Mouse (Mus musculus) erythroblast, embryonic 14.5 days (primary cell): ENCODE results near the gene Gtpbp6. TPM values are rescaled to one million over a fixed set of nuclear protein-coding genes. Genes with fewer than 3 reads are reported as not detected.
A peak's percentile ranks its signal among the peaks of the same experiment; 100 is the strongest.
"Not testable (repeated sequence)": the region's sequence is repeated elsewhere in the genome, so short reads cannot be mapped to it uniquely, and the experiment has no call there.

ENCODE experiments used
- H3K27me3 ChIP-seq: 2 replicates; pipeline ENCODE4 v1.6.1; 2012; ENCODE audit warnings: inconsistent platforms; ENCODE audit not compliant: control insufficient read depth
- H3K36me3 ChIP-seq: 2 replicates; pipeline ENCODE4 v1.6.1; 2012; ENCODE audit warnings: mild to moderate bottlenecking, inconsistent platforms; ENCODE audit not compliant: control insufficient read depth
- H3K4me1 ChIP-seq: 2 replicates; pipeline ENCODE4 v1.6.1; 2012; ENCODE audit warnings: inconsistent platforms; ENCODE audit not compliant: control insufficient read depth
- H3K4me3 ChIP-seq: replicated peaks from 2 replicates; pipeline ENCODE3; 2012; ENCODE audit warnings: moderate library complexity, mild to moderate bottlenecking, inconsistent platforms
- H3K9me3 ChIP-seq: 2 replicates; pipeline ENCODE4 v1.6.1; 2012; ENCODE audit warnings: low read length, inconsistent platforms, mixed read lengths; ENCODE audit not compliant: control insufficient read depth
- GATA1 ChIP-seq: IDR thresholded peaks from 2 replicates; pipeline ENCODE4 v1.6.1; 2012; ENCODE audit warnings: low read length, inconsistent platforms, mixed read lengths
- TAL1 ChIP-seq: IDR thresholded peaks from 3 replicates; pipeline ENCODE4 v1.6.1; 2012; ENCODE audit warnings: low read length, inconsistent platforms, mixed read lengths
- polyA plus RNA-seq: library from polyadenylated mRNA; stranded (reverse); fragments of >175 nt; gene quantifications from 2 replicates; pipeline ENCODE4 v1.2.3, GENCODE M21; 2012

Gene Gtpbp6
- 2.2 and 2.8 TPM in 2 replicates for polyA plus RNA-seq

DNA sequence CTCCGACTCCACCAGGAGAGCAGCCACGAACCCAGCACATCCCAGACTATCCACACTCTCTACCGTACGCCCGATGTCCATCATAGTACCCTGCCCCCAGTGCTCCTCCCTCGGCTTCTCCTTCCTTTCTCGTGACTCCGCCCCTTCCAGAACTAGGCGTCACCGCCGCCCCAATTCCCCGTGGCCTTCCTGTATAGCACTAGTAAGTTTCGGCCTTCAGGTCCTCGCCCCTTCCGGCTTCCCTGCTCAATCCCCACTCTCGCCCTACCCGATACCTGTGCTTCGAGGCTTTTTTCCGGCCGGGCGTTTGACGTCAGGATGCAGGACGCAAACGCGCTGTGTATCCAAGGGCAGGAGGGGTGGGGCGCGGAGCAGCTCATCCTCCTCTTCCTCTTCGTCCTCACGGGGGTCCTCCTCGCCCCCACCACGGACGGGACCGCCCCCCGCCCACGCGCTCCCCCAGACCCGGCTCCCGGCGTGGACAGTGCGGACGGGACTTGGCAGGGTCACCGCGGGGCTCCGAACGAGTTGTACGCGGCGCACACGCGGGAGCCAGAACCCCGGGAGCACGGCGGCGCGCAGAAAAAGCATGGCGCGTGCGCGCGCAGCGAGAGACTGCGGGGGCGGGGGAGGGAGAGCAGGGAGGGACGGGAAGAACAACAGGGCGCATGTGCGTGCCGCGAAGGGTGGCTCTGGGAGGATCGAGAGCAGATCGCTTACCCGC lies at the start of gene Gtpbp6:
TSS of gene Gtpbp6 (minus strand) at position 617 of the 724 bp plus-strand sequence.
- peak within 1 kb of the TSS; percentile 69 for H3K4me3 ChIP-seq
- H3K36me3 ChIP-seq, result peaks cover 44% of the 10 kb centered on the region
- TF ChIP-seq TAL1 (no peak), GATA1 (no peak)
- H3K9me3 ChIP-seq, result peaks cover 13% of the 10 kb centered on the region
- H3K4me1 ChIP-seq, result peaks cover 47% of the 10 kb centered on the region
- no peaks in the 10 kb centered on the region; the same call in 1 of the 2 replicates for H3K27me3 ChIP-seq

DNA sequence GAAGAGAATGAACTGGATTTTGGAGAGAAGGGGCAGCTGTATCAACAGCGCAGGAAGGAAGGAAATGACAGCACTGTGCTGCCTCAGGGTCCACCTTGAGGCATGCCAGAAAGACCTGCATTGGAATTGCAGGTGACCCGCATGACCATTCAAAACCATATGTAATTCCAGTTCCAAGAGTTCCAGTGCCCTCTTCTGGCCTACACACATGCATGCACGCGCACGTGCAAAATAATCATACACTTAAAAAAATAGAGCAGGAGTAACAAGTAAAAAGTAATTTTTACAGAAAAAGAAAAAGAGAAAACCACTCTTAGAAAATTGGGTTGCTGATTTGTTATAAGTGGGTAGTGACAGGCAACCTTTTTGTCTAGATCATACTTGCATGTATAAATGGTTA lies 35.0 kb upstream of the Gtpbp6 start:
- no peaks in the 10 kb centered on the region for H3K27me3 ChIP-seq
- no peak overlapping the region for H3K4me3 ChIP-seq
- peaks cover 85% of the 10 kb centered on the region for H3K36me3 ChIP-seq
- peaks cover 15% of the 10 kb centered on the region for H3K4me1 ChIP-seq
- TF ChIP-seq GATA1 (no peak), TAL1 (no peak)
- H3K9me3 ChIP-seq, result no peaks in the 10 kb centered on the region

DNA sequence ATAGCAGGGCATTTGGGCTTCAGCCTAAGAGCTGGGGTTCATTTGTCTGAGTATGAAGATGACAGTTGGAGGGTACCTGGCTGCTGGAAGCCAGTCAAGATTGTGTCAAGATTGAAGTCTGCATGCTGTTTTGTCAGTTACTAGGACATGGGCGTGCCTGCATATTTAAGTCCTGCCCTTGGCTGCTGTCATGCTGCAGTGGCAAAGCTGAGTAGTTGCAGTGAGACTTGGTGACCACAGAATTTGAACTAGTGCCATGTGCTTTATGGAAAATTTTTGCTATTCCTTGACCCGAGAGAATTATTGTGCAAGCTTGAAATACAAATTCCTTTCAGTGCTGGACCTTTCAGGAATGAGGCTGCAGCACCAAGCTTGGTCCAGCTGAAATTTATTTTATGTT lies 34.3 kb upstream of the Gtpbp6 start:
- no peak for TF ChIP-seq GATA1
- no peak for TF ChIP-seq TAL1
- Histone ChIP-seq H3K4me3 (no peak overlapping the region), H3K36me3 (peaks cover 82% of the 10 kb centered on the region), H3K9me3 (no peaks in the 10 kb centered on the region), H3K4me1 (peaks cover 20% of the 10 kb centered on the region), H3K27me3 (no peaks in the 10 kb centered on the region)

DNA sequence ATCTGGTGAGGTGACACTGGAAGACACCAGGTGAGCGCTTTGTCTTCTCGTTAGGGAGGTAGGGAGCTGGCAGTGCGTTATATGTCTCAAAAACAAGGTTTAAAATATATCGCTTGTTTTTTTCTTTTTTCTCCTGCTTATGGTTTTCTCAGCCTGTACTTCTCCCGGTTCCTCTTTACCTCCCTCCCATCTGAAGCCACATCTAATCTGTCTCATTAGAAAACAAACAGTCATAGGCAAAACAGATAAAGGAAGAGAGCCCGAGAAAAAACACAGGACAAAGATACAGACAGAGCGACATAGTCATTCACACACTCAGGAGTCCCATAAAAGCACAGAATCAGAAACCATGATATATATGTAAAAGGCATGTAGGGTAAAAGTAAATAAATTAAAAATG lies 32.4 kb upstream of the Gtpbp6 start:
- no peaks in the 10 kb centered on the region for H3K9me3 ChIP-seq
- peaks cover 34% of the 10 kb centered on the region for H3K4me1 ChIP-seq
- peaks cover 64% of the 10 kb centered on the region for H3K36me3 ChIP-seq
- TF ChIP-seq TAL1 (no peak), GATA1 (no peak)
- H3K4me3 ChIP-seq, result no peak overlapping the region
- H3K27me3 ChIP-seq, result no peaks in the 10 kb centered on the region

DNA sequence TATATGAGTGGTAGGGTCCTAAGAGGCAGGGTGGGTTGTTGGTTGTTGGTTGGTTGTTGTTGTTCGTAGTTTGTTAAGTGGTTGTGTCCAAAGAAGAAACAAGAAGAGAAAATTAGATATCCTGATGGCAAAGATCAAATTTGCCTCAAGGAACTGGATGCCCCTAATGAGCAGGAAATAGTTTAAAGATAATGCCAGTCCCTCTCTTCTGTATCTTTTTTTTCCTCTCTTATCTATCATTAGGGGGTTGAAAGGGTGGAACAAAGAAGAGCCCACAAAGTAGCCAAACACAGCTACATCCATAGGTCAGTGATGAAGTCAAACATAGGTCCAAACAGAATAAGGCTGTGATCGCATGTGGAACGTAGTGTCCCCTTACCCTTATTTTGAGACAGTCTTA lies 31.3 kb upstream of the Gtpbp6 start:
- Histone ChIP-seq H3K36me3 (peaks cover 53% of the 10 kb centered on the region), H3K9me3 (no peaks in the 10 kb centered on the region), H3K4me3 (no peak overlapping the region), H3K27me3 (no peaks in the 10 kb centered on the region), H3K4me1 (peaks cover 37% of the 10 kb centered on the region)
- TF ChIP-seq TAL1 (no peak), GATA1 (no peak)

DNA sequence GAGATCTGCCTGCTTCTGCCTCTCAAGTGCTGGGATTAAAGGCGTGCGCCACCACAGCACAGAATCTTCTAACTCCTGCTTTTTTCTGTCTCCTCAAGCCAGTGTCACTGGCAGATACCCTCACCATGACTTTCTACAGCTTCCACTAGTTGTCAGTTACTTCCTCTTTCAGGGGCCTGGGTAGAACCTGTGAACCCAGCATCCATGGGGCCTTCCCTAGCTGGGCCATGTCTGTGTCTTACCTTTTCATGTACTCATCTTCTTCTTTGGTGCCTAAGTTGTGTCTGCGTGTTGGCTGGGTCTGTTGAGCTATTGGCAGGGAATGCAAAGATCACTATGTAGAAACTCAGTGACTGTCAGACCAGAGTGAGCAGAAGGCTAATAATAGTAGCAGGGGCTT lies 29.8 kb upstream of the Gtpbp6 start:
- H3K4me3 ChIP-seq, result no peak overlapping the region
- H3K36me3 ChIP-seq, result peaks cover 38% of the 10 kb centered on the region
- no peak for TF ChIP-seq GATA1
- TF ChIP-seq TAL1, result no peak

DNA sequence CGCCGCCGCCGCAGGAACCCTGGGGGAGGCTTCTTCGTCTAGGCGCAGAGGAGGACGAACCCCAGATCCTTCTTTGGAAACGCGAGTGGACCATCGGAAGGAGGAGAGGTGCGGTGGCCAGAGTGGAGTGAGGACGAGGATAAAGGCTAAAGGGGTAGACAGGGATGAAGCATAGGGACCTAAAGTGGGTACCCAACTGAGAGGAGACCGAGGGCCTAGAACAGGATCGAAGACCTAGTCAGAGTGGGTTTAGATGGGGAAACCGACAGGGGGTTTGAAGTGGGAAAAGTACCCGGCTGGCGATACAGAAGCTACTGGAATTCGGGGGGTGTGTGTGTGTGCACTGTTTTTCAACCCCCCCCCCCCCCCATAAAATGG lies 28.1 kb upstream of the Gtpbp6 start:
- Histone ChIP-seq H3K27me3 (no peaks in the 10 kb centered on the region; the same call in 1 of the 2 replicates), H3K36me3 (peaks cover 25% of the 10 kb centered on the region), H3K4me3 (peak overlapping the region; percentile 94), H3K4me1 (peaks cover 37% of the 10 kb centered on the region), H3K9me3 (peaks cover 8% of the 10 kb centered on the region)
- TF ChIP-seq TAL1, result no peak
- TF ChIP-seq GATA1, result no peak

More for the DNA sequence above, 29.8 kb upstream of the Gtpbp6 start:
- Histone ChIP-seq H3K9me3 (peaks cover 7% of the 10 kb centered on the region), H3K27me3 (no peaks in the 10 kb centered on the region; the same call in 1 of the 2 replicates), H3K4me1 (peaks cover 37% of the 10 kb centered on the region)

DNA sequence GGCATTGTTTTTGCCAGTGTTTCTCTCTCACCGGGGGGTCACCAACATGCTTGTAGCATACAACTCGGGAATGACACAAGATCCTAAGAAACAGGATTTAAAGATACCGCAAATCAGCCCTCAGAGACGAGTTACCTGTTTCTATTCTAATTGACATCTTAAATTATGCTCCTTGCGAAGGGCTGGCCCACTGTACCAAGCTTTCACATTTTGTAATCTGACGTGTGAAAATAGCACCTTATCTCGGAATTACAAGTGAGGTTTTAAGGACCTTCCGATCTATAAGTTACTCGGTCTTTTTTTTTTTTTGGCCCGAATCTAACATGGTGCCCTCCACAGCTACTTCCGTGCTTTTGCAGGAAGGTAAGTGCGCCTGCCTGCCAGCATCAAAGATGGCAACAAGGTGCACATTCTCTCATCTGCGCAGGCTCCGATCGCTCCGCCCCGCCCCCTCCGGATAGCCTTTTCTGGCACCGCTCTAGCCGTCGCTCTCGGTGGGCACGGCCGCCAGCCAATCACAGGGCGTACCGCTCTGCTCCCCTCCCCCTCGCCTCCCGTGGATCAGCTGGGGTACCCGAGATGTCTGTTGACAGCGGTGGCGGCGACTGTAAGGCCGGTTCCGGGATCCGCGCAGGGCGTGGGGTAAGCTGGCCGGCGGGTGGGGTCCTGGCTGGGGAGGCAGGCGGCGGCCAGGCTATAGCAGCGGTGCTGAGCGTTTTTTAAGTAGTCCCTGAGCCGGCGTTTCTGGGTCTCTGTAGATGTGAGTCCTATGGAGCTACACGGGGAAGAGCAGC lies 27.5 kb upstream of the Gtpbp6 start, which contains the start of gene Chfr:
TSS of gene Chfr (plus strand) at position 550 of the 794 bp plus-strand sequence.
- Histone ChIP-seq H3K4me3 (peak within 1 kb of the TSS; percentile 94), H3K9me3 (peaks cover 8% of the 10 kb centered on the region), H3K4me1 (peaks cover 37% of the 10 kb centered on the region), H3K36me3 (peaks cover 21% of the 10 kb centered on the region), H3K27me3 (no peaks in the 10 kb centered on the region; the same call in 1 of the 2 replicates)
- TF ChIP-seq TAL1, result no peak
- TF ChIP-seq GATA1, result no peak

DNA sequence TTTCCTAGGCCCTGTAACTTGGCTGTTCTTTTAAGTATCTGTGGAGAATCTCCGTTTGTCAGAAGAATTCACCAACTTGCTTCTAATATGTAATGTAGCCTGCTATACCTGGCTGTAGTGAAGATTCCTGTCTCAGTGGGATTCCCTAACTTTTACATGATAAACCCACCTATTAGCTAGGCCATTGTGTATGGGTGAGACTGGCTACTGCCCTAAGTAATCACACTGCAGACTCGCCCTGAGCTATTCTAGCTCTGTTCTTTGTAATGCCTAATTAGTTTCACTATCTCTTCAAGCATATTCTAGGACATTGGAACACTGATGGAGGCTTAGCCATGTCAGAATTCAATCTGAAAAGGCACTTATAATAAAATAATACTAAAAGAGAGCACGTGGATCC lies 14.4 kb upstream of the Gtpbp6 start:
- not testable (repeated sequence) for H3K9me3 ChIP-seq, H3K4me3 ChIP-seq, H3K27me3 ChIP-seq, H3K4me1 ChIP-seq
- H3K36me3 ChIP-seq, result peaks cover 11% of the 10 kb centered on the region
